Mouse (Mus musculus) brain, embryonic 14.5 days (tissue): ENCODE results near the gene Ajap1. TPM values are rescaled to one million over a fixed set of nuclear protein-coding genes. Genes with fewer than 3 reads are reported as not detected.

ENCODE experiments used
- DNase-seq: peaks from one replicate; pipeline ENCODE4 v3.0.0-alpha.2; 2011; ENCODE audit warnings: low read depth
- CTCF ChIP-seq: fragments of 200-500 bp; IDR thresholded peaks from 2 replicates; pipeline ENCODE4 v1.5.1; 2012; ENCODE audit warnings: inconsistent platforms, mild to moderate bottlenecking, moderate library complexity, borderline replicate concordance; ENCODE audit not compliant: insufficient read depth, insufficient read length; ENCODE audit errors: extremely low read depth
- POLR2A ChIP-seq: fragments of 200-500 bp; IDR thresholded peaks from 2 replicates; pipeline ENCODE4 v1.6.1; 2012; ENCODE audit warnings: mild to moderate bottlenecking, inconsistent platforms, borderline replicate concordance; ENCODE audit not compliant: poor library complexity, insufficient read depth, insufficient read length, severe bottlenecking; ENCODE audit errors: extremely low read depth
- polyA plus RNA-seq: library from polyadenylated mRNA; depleted of rRNA; stranded (reverse); fragments of >200 nt; gene quantifications from 2 replicates; pipeline ENCODE4 v1.2.3, GENCODE M21; 2012

Ajap1 gene
- polyA plus RNA-seq, 1 experiment = 19.9 TPM

GRCm38 (mm10) chr4:153484392-153484791, 1.8 kb upstream of the Ajap1 start:
- TF ChIP-seq POLR2A (no peak), CTCF (peak; percentile 94)
- peak; percentile 88 for DNase-seq

GRCm38 (mm10) chr4:153481361-153482234, 1.0 kb downstream of the Ajap1 start:
- TF ChIP-seq CTCF (no peak), POLR2A (no peak)
- DNase-seq = peak; percentile 16

GRCm38 (mm10) chr4:153480551-153481262, 1.9 kb downstream of the Ajap1 start:
- TF ChIP-seq CTCF (peak; percentile 93), POLR2A (no peak)
- DNase-seq = peak; percentile 92

GRCm38 (mm10) chr4:153479144-153479543, 3.5 kb downstream of the Ajap1 start:
- TF ChIP-seq CTCF (no peak), POLR2A (no peak)
- DNase-seq = peak; percentile 53

GRCm38 (mm10) chr4:153473480-153474252, 8.9 kb downstream of the Ajap1 start:
- TF ChIP-seq POLR2A (no peak), CTCF (peak; percentile 41; the same call in 1 of the 2 replicates)
- no peak for DNase-seq

GRCm38 (mm10) chr4:153469712-153470111, 12.9 kb downstream of the Ajap1 start:
- TF ChIP-seq CTCF (no peak), POLR2A (no peak)
- DNase-seq = no peak

- no peak for DNase-seq
These were observed 22.7 kb downstream of the Ajap1 start for GRCm38 (mm10) chr4:153459934-153460333.

GRCm38 (mm10) chr4:153459503-153459902, 23.1 kb downstream of the Ajap1 start:
- no peak for DNase-seq

More at GRCm38 (mm10) chr4:153459934-153460333, 22.7 kb downstream of the Ajap1 start:
- TF ChIP-seq CTCF = no peak
- no peak for TF ChIP-seq POLR2A

GRCm38 (mm10) chr4:153458821-153459220, 23.8 kb downstream of the Ajap1 start:
- no peak for DNase-seq
- TF ChIP-seq POLR2A (no peak), CTCF (no peak)

More at GRCm38 (mm10) chr4:153459503-153459902, 23.1 kb downstream of the Ajap1 start:
- no peak for TF ChIP-seq POLR2A
- no peak for TF ChIP-seq CTCF

- no peak for DNase-seq
- TF ChIP-seq CTCF = no peak
- TF ChIP-seq POLR2A = no peak
These were observed 29.1 kb downstream of the Ajap1 start for GRCm38 (mm10) chr4:153453496-153453895.

GRCm38 (mm10) chr4:153451516-153451915, 31.1 kb downstream of the Ajap1 start:
- TF ChIP-seq POLR2A (no peak), CTCF (no peak)
- DNase-seq = no peak

GRCm38 (mm10) chr4:153442522-153442921, 40.1 kb downstream of the Ajap1 start:
- peak; percentile 18 for DNase-seq
- no peak for TF ChIP-seq POLR2A
- no peak for TF ChIP-seq CTCF
